Mouse (Mus musculus): ENCODE measurements at regions not wholly inside any gene's neighbourhood (a gene's known extent, or its start where the extent isn't known, plus 50 kb on each side); places are given as distances from the start of the nearest gene placed in this dataset.

GRCm38 (mm10) chr5:43048196-43049050 lies 184.5 kb upstream of the Cpeb2 start:
- DNase-seq, result no peak

- no peak for DNase-seq
These were observed 183.3 kb upstream of the Cpeb2 start for GRCm38 (mm10) chr5:43049381-43050301.

- DNase-seq, result peak; percentile 28 to 55
These were observed 181.9 kb upstream of the Cpeb2 start for GRCm38 (mm10) chr5:43050961-43051517.

GRCm38 (mm10) chr5:43052668-43053067 lies 180.3 kb upstream of the Cpeb2 start:
- peak; percentile 44 to 68 for DNase-seq

GRCm38 (mm10) chr5:43054586-43054985 lies 178.4 kb upstream of the Cpeb2 start:
- DNase-seq, result no peak

GRCm38 (mm10) chr5:43055111-43055710 lies 177.8 kb upstream of the Cpeb2 start:
- DNase-seq, result peak in 1 of 2 experiments; percentile 44

GRCm38 (mm10) chr5:43056486-43056885 lies 176.5 kb upstream of the Cpeb2 start:
- DNase-seq, result no peak

GRCm38 (mm10) chr5:43061243-43061642 lies 171.7 kb upstream of the Cpeb2 start:
- no peak for DNase-seq

- DNase-seq, result no peak
These were observed 171.1 kb upstream of the Cpeb2 start for GRCm38 (mm10) chr5:43061797-43062391.

- no peak for DNase-seq
These were observed 170.5 kb upstream of the Cpeb2 start for GRCm38 (mm10) chr5:43062499-43062898.

- no peak for DNase-seq
These were observed 169.6 kb upstream of the Cpeb2 start for GRCm38 (mm10) chr5:43063386-43063785.

GRCm38 (mm10) chr5:43071541-43071940 lies 161.4 kb upstream of the Cpeb2 start:
- DNase-seq, result no peak

GRCm38 (mm10) chr5:43072340-43072739 lies 160.6 kb upstream of the Cpeb2 start:
- no peak for DNase-seq

GRCm38 (mm10) chr5:43074536-43074935 lies 158.4 kb upstream of the Cpeb2 start:
- DNase-seq, result peak; percentile 18 to 58

GRCm38 (mm10) chr5:43080252-43080651 lies 152.7 kb upstream of the Cpeb2 start:
- no peak for DNase-seq

GRCm38 (mm10) chr5:43081561-43082534 lies 151.1 kb upstream of the Cpeb2 start:
- DNase-seq, result peak in 1 of 2 experiments; percentile 9

GRCm38 (mm10) chr5:43087077-43087476 lies 145.9 kb upstream of the Cpeb2 start:
- DNase-seq, result no peak

GRCm38 (mm10) chr5:43087907-43088387 lies 145.0 kb upstream of the Cpeb2 start:
- DNase-seq, result no peak

- no peak for DNase-seq
These were observed 144.1 kb upstream of the Cpeb2 start for GRCm38 (mm10) chr5:43088650-43089397.

GRCm38 (mm10) chr5:43089475-43089874 lies 143.5 kb upstream of the Cpeb2 start:
- DNase-seq, result no peak
